Mouse (Mus musculus) mature B cell (primary cell): ENCODE data around the gene Ccnf.

Experiments
- in situ Hi-C: fragments of 300-500 bp; cut with MboI; formaldehyde crosslinking; loops from 2 replicates; pipeline ENCODE4 v1.14.3; 2019

Gene Ccnf

DNA sequence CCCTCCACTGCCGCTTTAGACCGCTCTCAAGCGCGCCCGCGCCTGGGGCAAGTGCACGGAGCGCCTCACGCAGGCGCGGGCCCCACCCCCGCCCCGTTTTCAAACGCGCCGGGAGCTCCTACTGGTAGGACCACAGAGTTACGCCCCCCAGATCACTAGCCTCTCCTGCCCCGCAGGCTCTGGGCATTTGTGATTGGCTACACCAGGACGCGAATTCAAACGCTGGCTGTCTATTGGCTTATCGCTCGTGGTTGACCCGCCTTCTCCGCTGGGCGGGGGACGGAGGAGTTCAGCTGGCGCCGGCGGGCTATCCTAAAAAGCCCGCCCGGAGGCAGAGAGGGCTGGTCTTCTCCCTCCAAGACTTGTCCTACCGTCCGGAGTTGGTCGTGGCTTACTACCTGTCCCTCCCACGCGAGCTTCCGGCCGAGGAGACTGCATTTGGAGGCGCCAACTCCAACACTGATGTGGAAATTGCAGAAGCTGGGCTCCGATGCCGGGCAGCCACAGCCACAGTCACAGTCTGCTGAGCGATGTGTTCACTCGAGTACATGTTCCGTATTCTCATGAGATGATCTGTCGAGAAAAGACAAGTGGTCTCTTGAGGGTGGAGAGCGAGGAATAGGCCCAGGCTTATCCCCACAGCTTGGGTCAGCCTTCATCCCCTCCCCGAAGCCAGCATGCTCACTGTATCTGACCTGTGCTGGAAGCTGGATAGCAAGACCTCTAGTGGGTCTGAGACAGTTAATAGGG is at the start of gene Ccnf:
Ccnf (minus strand) TSS at position 165 of the 750 bp plus-strand sequence.
- in situ Hi-C loops: no loop called here

DNA sequence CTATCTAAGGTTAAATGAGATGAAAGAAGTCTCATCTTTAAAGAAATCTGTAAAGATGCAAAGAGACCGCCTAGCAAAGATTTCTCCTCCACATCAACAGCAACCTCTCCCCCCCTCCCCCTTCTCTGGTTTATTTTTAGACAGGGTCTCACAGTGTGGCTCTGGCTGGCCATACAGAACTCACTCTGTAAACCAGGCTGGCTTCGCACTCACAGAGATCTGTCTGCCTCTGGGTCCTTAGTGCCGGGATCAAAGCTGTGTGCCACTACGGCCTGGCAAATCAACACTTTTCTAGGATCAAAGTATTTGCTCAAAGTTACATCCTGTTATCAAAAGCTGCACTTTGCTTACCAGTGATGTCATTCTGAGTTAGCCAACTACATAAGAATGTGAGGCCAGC is 49.4 kb upstream of the Ccnf start:
- in situ Hi-C loops: no loop called here

DNA sequence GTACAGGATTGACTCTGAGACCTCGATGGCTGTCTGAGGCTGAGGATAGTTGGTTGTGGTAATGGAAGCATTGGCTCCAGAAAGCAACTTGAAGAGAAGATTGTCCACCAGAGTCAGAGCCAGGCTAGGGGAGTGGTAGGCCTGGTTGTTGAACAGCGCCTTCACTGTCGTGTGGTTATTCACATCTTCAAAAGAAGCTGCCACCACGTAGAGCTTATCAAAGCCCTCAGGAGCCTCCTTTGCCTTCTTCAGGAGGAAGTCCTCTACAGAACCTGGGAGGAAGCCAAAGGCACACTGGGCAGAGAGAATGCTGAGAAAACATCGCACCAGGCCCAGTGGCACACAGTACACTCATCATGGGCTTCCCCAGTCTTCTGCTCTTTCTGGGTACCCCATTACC is 38.1 kb upstream of the Ccnf start:
- in situ Hi-C loops: no loop called here

DNA sequence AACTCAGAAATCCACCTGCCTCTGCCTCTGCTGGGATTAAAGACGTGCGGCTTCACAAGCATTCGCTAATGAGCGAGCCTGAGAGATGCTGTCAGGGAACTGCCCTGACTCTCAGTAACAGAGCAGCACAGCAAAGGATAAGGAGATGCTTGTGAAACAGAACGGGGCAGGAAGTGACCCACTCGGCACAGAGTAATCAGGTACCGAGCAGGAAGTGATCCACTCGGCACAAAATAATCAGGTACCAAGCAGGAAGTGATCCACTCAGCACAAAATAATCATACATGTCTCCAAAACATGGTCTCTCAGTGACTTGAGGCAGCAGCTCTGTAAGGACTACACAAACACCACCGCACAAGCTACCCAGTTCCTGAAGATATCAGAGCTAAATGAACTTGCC is 37.2 kb upstream of the Ccnf start:
- in situ Hi-C loops: no loop called here

DNA sequence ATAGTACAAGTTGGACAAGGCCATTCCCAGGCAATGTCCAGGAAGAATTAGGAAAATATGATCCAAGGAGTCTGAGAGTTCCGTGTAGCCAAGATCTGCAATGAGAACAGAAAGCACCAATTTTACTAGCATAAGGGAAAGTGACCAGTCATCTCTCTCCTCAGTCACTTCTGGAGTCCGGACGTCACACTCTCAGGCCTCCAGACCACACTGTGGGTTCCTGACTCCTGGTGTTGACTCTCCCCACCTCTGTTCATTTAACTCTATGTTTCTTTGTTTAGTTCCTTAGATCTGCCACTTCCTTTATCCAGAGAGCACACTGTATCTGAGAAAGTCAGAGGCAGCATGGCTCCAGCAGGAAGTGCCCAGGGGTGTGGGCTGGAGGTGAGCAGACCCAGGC is 34.4 kb upstream of the Ccnf start:
- in situ Hi-C loops: no loop called here

DNA sequence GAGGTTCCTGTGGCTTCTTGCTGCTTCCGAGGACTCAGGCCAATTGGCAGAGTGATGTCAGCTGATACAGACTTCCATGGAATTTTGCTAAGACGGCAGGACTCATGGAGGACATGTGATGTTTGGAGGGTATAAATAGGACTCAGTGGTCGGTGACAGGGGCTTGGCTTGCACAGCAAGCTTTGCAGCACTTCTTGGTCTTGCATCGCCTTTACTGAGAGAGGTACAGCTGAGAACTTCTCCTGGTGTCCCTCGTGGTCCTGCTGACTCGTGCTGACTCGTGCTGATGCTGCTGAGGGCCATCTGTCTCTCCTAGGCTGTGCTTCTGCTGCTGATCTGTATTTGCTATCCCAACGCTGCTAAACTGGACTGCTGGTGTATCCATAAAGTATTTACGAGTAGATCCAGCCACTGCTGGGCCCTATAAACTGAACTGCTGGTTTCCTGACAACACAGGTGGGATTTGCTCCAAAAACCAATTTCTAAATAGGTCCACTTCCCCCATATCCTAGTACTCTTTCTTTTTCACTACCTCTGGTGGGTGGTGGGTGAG is 32.1 kb upstream of the Ccnf start:
- in situ Hi-C loops: no loop called here

DNA sequence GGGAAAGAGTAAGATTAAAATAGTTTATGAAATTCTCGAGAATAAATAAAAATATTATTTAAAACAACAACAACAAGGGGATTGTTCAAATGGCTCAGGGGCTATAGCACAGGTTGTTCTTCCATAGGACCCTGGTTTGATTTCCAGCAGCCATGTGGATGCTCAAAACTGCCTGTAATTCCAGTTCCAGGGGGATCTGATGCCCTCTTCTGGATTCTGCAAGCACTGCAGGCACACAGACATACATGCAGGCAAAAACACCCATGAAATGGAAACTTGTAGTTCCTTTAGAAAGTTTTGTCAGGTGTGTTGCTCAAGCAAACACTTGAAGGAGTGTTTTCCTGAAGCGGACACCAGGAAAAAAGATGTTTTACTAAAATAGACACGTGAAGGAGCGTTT is 31.4 kb upstream of the Ccnf start:
- in situ Hi-C loops: no loop called here

DNA sequence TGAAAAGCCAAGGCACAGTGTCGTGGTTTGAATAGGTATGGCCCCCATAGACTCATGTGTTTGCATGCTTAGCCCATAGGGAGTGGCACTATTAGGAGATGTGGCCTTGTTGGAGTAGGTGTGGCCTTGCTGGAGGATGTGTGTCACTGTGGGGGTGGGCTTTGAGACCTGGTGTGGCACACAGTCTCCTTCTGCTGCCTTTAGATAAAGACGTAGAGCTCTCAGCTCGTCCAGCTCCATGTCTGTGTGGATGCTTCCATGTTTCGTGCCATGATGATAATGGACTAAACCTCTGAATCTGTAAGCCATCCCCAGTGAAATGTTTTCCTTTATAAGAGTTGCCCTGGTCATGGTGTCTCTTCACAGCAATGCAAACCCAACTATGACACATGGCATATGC is 28.6 kb upstream of the Ccnf start:
- in situ Hi-C loops: no loop called here

DNA sequence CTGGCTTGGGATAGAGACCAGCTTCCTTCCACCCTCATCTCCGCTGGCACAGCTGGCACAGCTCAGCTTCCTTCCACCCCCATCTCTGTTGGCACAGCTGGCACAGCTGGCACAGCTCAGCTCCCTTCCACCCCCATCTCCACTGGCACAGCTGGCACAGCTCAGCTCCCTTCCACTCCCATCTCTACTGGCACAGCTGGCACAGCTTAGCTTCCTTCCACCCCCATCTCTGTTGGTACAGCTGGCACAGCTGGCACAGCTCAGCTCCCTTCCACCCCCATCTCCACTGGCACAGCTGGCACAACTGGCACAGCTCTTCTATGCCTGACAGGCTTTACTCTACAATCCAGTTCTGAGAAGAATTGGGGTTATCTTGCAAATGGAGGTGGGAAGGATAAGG is 15.8 kb upstream of the Ccnf start:
- in situ Hi-C loops: no loop called here

DNA sequence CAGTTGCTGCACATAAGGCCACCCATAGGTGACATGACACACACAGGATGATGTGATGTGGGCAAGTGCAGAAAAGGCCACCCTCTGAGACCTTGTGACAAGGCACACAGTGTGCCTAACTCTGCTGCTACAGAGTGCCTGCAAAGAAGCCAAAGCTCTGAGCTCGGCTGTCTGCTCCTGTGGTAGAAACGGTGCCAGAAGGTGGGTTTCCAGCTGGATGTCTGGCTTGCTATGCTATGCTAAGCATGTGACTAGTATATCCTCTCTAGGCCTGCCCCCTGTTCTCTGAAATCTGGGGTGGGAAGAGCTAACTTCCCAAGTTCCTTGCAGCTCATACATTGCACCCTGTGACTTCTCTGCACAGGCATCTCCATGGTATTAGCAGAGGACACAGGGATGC is 13.5 kb upstream of the Ccnf start:
- in situ Hi-C loops: no loop called here

DNA sequence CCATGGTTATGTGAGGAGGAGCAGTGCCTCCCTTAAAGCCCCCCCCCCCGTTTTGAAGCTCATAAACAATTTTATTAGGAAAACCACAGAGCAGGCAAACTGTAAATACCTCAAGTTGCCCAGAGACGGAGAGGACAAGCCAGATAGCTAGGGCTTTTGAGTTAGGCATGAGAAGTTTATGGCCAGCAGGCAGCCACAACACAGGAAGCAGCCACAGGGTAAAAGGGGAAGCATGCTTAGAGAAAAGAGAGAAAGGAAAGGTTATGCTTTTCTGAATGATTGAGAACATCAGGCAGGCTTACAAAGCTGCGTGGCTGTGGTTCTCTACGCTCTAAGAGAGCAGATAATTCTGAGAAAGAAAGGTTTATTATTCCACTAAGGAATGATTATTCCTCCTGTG is 9.2 kb upstream of the Ccnf start:
- in situ Hi-C loops: no loop called here

DNA sequence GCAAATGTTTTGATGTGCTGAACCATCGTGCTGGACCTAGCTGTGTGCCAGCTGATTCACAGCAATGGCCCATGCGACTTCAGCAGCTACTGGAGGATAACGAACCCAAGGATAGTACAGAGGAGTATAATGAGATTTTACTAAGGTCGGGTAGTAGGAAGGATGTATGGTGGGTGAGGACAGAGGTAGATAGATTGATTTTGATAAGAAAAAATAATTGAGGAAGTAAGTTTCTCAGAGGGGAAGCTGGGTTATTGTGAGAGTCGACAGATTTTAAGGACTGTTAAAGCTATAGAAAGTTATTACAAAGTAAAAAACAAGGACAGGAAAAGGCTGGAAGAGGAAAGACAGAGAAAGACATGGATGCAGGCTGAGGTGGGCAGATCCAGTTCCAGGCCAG is 8.4 kb upstream of the Ccnf start:
- in situ Hi-C loops: no loop called here

DNA sequence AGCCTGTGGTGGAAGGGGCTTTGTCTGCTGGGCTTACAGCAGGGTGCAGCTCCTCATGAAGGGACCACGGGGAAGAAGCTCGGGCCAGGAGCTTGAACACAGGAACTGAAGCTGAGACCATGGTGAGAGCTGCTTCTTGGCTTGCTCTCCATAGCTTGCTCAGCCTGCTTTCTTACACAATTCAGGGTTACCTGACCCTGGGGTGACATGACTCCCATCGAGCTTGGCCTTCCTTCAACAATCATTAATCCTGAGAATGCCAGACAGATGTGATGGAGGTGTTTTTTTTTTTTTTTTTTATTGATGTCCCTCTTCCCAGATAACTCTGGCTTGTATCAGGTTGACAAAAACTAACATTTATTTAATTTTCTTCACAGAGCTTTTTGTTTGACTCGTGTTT is 7.7 kb upstream of the Ccnf start:
- in situ Hi-C loops: no loop called here

DNA sequence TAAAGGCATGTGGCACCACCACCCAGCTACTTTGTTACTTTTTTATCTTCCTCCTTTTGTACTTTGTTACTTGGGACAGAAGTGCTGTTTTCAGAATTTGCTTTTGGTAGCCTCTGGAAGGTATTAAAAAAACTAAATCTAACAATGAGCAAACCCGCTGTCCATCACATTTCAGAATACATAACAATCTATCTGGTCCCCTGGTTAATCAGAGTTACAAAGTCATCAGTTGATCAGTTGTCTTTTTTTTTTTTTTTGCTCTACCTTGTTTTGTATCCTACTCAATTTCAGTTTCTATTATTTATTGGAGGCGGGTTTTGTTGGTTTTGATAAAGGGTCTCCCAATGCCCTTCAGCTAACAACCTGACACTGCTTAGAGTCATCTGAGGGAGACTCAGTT is 1.0 kb upstream of the Ccnf start:
- in situ Hi-C loops: no loop called here

DNA sequence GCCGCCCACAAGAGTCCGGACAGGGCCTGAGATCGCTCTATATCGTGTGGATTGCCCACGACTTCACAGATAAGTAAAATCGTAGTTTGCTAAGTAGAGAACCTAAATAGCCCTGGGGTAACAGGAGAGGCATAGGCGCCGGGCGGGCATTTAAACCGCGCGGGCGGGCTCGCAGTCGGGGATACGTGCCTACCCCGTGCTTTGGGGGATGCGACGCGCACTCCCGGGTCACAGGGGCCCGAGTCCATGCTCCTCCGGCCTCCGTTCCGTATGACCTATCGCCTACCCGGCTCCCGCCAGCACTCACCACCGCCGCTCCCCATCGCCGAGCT is 330 bp downstream of the Ccnf start:
- in situ Hi-C loops: no loop called here

DNA sequence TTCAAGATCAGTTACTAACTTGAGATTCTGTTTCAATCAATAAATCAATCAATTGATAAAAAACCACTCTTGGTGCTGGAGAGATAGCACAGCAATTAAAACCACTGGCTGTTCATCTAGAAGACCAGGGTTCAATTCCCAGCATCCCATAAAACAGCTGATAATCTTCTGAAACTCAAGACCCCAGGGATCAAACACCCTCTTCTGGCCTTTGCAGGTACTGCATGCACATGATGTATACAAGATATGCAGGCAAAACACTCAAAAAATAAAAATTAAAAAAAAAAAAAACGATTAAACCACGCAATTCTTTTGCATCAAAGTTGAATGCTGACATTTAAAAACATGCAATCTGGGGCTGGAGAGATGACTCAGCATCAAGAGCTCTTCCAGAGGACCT is 2.6 kb downstream of the Ccnf start:
- in situ Hi-C loops: no loop called here

DNA sequence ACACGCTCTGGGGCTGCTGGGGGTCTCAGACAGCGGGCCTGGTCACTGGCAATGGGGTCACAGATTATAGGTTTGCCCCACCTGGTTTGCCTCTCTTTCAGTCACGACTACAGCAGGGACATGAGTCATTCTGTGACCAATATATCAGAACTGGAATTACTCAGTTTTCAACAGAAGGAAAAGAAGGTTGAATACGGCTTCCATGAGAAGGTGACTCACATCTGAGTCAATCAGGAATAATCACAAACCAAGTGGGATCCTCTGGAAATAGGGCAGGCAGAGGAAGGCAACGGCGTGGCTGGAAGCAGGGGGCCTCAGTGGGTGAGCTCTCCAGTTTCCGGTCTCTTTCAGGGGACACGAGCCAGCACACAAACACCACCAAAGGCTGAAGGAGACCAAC is 7.2 kb downstream of the Ccnf start:
- in situ Hi-C loops: no loop called here

DNA sequence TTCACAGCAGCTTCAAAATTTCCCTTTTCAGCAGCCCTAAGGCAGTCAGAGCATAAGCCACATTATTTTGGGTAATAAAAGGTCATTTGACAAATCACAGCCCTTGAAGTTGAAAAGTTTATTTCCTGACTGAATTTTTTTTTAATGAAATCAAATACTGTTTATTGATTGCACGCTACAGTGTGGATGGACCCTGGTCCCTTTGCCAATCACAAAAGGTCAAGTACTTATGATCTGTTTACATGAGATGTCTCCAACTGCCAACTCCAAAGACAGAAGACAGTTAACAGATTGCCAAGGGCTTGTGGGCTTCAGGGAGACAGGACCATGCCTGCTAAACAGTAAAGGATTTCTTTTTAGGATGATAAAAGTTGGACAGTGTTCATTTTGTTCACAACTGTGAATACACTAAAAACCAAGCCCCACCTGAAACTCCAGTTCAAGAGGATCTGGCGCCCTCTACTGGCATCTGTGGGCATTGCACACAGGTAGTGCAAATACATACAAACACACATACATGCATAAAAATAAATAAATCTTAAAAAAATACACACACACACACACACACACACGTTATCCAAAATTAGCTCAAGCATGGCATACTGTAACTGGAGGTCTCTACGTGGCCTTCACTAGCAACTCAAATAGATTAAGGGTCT is 7.8 kb downstream of the Ccnf start:
- in situ Hi-C loops: no loop called here

DNA sequence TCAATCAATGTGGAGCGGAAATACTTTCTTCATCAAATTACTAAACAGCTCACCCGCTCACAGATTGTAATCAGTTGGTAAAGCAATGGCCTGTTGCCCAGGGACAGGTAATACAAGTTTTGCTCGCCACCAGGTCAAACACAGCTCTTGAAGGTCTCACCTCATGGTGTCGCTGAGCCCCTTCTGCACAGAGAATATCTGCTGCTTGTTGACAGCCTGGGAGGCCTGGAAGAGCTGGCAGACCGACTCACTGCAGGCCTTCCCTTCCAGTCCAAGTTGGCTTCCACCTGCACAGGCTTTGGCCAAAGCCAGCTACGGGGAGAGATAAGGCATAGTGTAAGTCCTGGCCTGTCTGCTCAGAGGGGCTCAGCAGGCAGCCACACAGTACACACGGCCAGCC is 14.4 kb downstream of the Ccnf start:
- in situ Hi-C loops: no loop called here

DNA sequence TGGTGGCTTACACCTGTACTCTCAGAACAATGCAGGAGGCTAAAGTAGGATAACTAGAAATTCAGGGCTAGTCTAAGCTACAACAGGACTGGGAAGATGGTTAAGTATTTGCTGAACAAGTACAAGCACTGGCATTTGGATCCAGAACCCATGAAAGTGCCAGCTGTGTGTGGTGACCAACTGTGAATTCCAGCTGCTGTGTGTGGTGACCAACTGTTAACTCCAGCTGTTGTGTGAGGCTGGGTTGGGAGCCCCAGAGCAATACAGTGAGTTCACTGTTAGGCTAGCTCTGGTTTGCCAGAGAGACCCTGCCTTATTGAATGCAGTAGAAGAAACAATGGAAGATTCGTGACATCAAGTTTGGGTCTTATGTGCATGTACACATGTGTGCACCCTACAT is 14.8 kb downstream of the Ccnf start:
- in situ Hi-C loops: no loop called here

DNA sequence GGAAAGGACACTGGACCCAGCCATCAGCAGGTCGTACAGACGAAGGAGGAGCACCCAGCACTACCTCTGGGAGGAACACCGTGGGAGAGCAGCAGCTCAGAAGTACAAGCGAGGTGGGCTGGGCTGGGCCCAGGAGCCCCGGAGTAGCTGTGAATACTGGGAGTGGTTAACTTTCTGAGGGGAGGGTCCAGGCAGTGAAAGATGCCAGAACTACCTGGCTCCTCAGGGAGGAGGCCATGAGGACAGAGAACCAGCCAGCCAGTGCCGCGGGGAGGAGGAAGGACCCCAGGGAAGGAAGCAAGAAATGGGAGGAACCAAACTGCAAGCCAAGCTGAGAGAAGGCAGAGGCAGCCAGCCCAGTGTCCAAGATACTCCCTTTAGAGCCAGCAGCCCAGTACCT is 23.3 kb downstream of the Ccnf start:
- in situ Hi-C loops: no loop called here

DNA sequence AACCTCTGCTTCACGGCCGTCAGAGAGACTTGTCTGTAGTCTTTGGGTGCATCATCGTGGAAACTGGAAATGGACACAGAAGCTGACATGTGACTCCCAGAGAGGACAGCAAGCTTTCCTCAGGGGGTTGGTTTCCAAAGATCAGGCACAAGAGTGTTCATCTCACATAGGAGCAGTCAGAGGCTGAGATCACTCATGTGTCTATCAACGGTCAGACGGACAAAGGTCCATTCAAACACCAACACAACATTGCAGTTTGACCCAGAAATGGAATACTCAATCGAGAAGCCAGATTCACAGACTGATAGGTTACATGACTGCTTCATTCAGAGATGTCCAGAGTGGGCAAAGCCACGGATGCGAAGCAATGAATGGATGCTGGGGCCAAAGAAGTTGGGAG is 24.6 kb downstream of the Ccnf start:
- in situ Hi-C loops: no loop called here

DNA sequence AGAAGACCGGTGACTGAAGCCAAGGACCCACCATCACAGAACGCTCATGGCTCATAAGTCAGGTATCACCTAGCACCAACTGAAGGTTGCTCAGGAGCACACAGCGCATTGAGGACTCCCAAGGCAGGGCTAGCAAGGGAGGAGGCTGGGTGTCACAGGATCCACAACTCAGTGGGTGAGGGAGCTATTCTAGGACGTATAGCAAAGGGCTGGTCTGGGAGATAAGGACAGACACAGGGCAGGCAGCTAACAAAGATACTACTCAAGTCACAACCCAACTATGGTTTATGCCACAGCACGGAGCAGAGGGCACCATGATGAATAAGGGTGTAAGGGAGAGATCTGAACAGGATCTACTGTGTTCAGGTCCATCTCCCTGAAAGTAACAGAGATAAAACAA is 25.4 kb downstream of the Ccnf start:
- in situ Hi-C loops: no loop called here

DNA sequence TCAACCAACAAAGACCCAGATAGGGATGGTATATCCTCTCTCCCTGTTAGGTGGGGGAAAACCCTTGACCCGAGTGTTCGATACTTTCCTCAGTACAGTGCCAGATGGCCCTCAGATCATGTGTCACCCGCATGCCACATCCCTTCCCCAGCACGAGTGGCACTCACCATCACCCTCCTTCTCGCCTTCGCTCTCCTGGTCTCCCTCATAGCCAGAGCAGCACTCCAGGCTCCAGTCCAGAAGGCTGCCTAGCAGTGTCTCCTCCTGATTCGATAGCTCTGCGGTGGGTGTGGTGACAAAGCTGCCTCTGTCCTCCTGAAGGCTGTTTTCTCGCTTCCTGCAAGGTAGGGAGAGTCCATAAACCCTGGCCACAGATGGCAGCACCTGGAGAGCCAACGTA is 26.5 kb downstream of the Ccnf start:
- in situ Hi-C loops: no loop called here
